11 mouse cellular contexts compared by ENCODE assay signal in the genomic region with DNA sequence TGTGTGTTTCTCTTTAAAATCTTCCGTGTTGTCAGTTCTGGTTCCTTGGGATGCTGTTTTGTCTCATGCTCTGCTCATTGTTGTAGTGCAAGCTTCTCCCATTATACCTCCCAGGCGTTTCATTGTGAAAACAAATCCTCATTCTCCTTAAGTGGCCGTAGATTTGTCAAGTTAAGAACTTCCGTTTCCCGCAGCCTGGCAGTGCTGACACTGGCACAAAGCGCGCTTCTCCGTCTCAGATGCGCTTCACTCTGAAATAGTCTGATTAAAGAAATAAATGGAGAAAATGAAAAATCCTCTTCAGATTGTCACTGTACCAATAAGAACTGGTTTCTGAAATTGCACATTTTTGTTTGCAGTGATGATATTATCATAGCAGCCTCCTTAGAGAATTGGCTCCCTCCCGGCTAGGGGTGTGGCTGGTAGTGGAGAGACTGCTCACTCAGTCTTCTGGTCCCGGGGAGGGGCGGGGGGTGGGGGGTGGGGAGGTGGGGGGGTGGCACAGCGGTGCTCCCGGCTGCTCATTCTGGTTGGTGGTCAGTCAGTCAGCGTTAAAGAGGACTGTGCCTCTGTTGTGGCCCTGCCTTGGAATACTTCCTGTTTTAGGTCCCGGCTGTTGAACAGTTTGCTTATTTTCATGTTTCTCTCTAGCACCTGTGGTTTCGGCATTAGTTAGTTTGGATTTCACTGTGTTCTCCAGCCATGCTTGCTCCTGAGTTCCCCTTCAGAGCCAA. TPM values are rescaled to one million over a fixed set of nuclear protein-coding genes. Genes with fewer than 3 reads are reported as not detected.
DNase-seq lines count a peak whose midpoint lies in the region; ATAC-seq and TF ChIP-seq lines count a peak whose summit lies in the region.
"Had no signal": no experiment of that assay in that cellular context is flagged by ENCODE, and none has a peak within 500 bp of the region (broad histone marks: within the 10 kb centered on the region; RNA-seq: fewer than 3 reads in every experiment).

No protein-coding gene starts in this region.

- no peak for TF ChIP-seq CTCF in liver, adult 2 months (IDR thresholded peaks at IDR 0.05; ENCODE audit: low read depth, low read length)

- no peaks in the 10 kb centered on the region for H3K27me3 ChIP-seq in liver, adult 2 months (ENCODE audit: control insufficient read depth, insufficient read depth, low read length)
- H3K27me3 ChIP-seq in hindbrain, embryonic 13.5 days = no peaks in the 10 kb centered on the region
- H3K27me3 ChIP-seq in neural tube, embryonic 13.5 days = no peaks in the 10 kb centered on the region

- no peaks in the 10 kb centered on the region for H3K4me1 ChIP-seq in liver, adult 2 months (ENCODE audit: control insufficient read depth, insufficient read depth, low read length)
- H3K4me1 ChIP-seq in hindbrain, embryonic 13.5 days (replicated peaks) = peaks cover 21% of the 10 kb centered on the region
- peaks cover 21% of the 10 kb centered on the region for H3K4me1 ChIP-seq in neural tube, embryonic 13.5 days (replicated peaks)

- 86% methylated on average over 17 of the region's 17 CpGs for WGBS in liver, adult 2 months
- WGBS in hindbrain, embryonic 13.5 days = 42% methylated on average over 17 of the region's 17 CpGs
- 43% methylated on average over 17 of the region's 17 CpGs for WGBS in neural tube, embryonic 13.5 days

- ATAC-seq in common myeloid progenitor, adult 5-6 weeks (replicated peaks; ENCODE audit: low read depth, poor library complexity, severe bottlenecking) = 0 out of 2 replicates have a peak, but pooled peaks have one; percentile 36
- ATAC-seq in hindbrain, embryonic 13.5 days (ENCODE audit: low FRiP score) = peak; percentile 46; the same call in 1 of the 2 replicates
- ATAC-seq in neural tube, embryonic 13.5 days (ENCODE audit: low read depth) = 0 out of 2 replicates have a peak, but pooled peaks have one; percentile 59
- no peak for ATAC-seq in activated CD4-positive, CD25-positive, alpha-beta regulatory T cell, adult 4 months
- ATAC-seq: liver, postnatal 0 days had no signal

- H3K4me3 ChIP-seq in liver, adult 2 months (ENCODE audit: insufficient read depth, low read depth, low read length) = no peak overlapping the region
- H3K4me3 ChIP-seq in hindbrain, embryonic 13.5 days = peak overlapping the region; percentile 3; the same call in 1 of the 2 replicates
- no peak overlapping the region for H3K4me3 ChIP-seq in neural tube, embryonic 13.5 days

- H3K4me2 ChIP-seq in hindbrain, embryonic 13.5 days = peak overlapping the region; percentile 40
- H3K4me2 ChIP-seq in neural tube, embryonic 13.5 days = peak overlapping the region; percentile 29

- no peak overlapping the region for H3K9ac ChIP-seq in liver, adult 2 months (ENCODE audit: low read depth, low read length)
- H3K9ac ChIP-seq in hindbrain, embryonic 13.5 days = no peak overlapping the region
- peak overlapping the region; percentile 12; the same call in 1 of the 2 replicates for H3K9ac ChIP-seq in neural tube, embryonic 13.5 days
- H3K9ac ChIP-seq: liver, postnatal 0 days had no signal

- H3K27ac ChIP-seq in liver, adult 2 months (replicated peaks; ENCODE audit: insufficient read depth, low read depth, low read length) = no peak overlapping the region
- H3K27ac ChIP-seq in hindbrain, embryonic 13.5 days = peak overlapping the region; percentile 68
- peak overlapping the region; percentile 42 for H3K27ac ChIP-seq in neural tube, embryonic 13.5 days (replicated peaks)

- H3K36me3 ChIP-seq in liver, adult 2 months (ENCODE audit: control insufficient read depth, insufficient read depth, low read length) = peaks cover 28% of the 10 kb centered on the region
- peaks cover 25% of the 10 kb centered on the region for H3K36me3 ChIP-seq in hindbrain, embryonic 13.5 days
- H3K36me3 ChIP-seq in neural tube, embryonic 13.5 days = peaks cover 34% of the 10 kb centered on the region

- TF ChIP-seq POLR2A in liver, adult 2 months (IDR thresholded peaks at IDR 0.05; ENCODE audit: extremely low read depth, insufficient read depth, low read length) = no peak

- H3K9me3 ChIP-seq in hindbrain, embryonic 13.5 days = no peaks in the 10 kb centered on the region
- no peaks in the 10 kb centered on the region for H3K9me3 ChIP-seq in neural tube, embryonic 13.5 days

- peak; percentile 5 for DNase-seq in liver, adult 2 months (ENCODE audit: extremely low read depth, low read depth, low spot score)
- no peak for DNase-seq in liver
- DNase-seq in cerebellum, postnatal 4 days (ENCODE audit: low spot score in 2 of 2) = no peak
- DNase-seq: cerebellum, postnatal 36 days; kidney, postnatal 25 days; liver, postnatal 0 days had no signal

- H3K79me2 ChIP-seq in liver, adult 2 months (ENCODE audit: control insufficient read depth, insufficient read depth, low read length) = no peaks in the 10 kb centered on the region

RNA-seq across cellular contexts. Expression of a gene that starts 39.9 kb away (rescaled TPM):
- total RNA-seq in liver, adult 2 months (2014; rRNA removed) = not detected in 2 replicates
- 0.09 TPM in 1 of 2 replicates, not detected in the other for polyA plus RNA-seq in liver, adult 2 months (2012; rRNA removed)
- not detected in 2 replicates for total RNA-seq in common myeloid progenitor, adult 5-6 weeks (2017)
- polyA plus RNA-seq in hindbrain, embryonic 13.5 days (2015; fragmentation: Nextera tagmentation; extraction: Ambion mirVana) = 0.31 and 0.35 TPM in 2 replicates
- polyA plus RNA-seq in neural tube, embryonic 13.5 days (2015; fragmentation: Nextera tagmentation; extraction: Ambion mirVana) = 0.61 and 1.0 TPM in 2 replicates
- not detected for polyA plus RNA-seq in activated CD4-positive, CD25-positive, alpha-beta regulatory T cell, adult 4 months (2017; shearing (Covaris generic))
- total RNA-seq: left cerebral cortex, postnatal 14 days had no signal
